Mouse (Mus musculus) MEL (cell line): ENCODE results near the gene Wars.

Source experiments
- CHD1 ChIP-seq: IDR thresholded peaks from 2 replicates; pipeline ENCODE4 v1.6.1; 2012; ENCODE audit warnings: low read depth, mild to moderate bottlenecking, inconsistent platforms, low read length, improper control_type of control experiment
- CHD2 ChIP-seq: IDR thresholded peaks from 2 replicates; pipeline ENCODE4 v1.6.1; 2011; ENCODE audit warnings: low read length, improper control_type of control experiment
- CTCF ChIP-seq, 3 experiments: IDR thresholded peaks in 2 of 3; conservative IDR thresholded peaks in 1 of 3; 2 replicates each; pipeline ENCODE4 v1.5.1; 2011 to 2012; ENCODE audit warnings: low read length in 3 of 3, low read depth in 2 of 3, mild to moderate bottlenecking in 2 of 3, improper control_type of control experiment in 1 of 3, inconsistent platforms in 1 of 3, mixed read lengths in 1 of 3, moderate library complexity in 1 of 3; ENCODE audit not compliant: control insufficient read depth in 1 of 3, insufficient read depth in 1 of 3, poor library complexity in 1 of 3, severe bottlenecking in 1 of 3
- EP300 ChIP-seq, 2 experiments: IDR thresholded peaks; 2 replicates each; pipeline ENCODE4 v1.6.1; 2011; ENCODE audit warnings: improper control_type of control experiment in 2 of 2, low read length in 2 of 2, low read depth in 1 of 2, mild to moderate bottlenecking in 1 of 2
- GABPA ChIP-seq: IDR thresholded peaks from 2 replicates; pipeline ENCODE4 v1.6.1; 2012; ENCODE audit warnings: low read depth, mild to moderate bottlenecking, inconsistent platforms, low read length, improper control_type of control experiment, moderate library complexity
- GATA1 ChIP-seq: IDR thresholded peaks from 2 replicates; pipeline ENCODE4 v1.6.1; 2011; ENCODE audit warnings: low read depth, low read length, improper control_type of control experiment
- MAX ChIP-seq: IDR thresholded peaks from 2 replicates; pipeline ENCODE4 v1.6.1; 2011; ENCODE audit warnings: low read length, improper control_type of control experiment
- MAZ ChIP-seq: IDR thresholded peaks from 2 replicates; pipeline ENCODE4 v1.6.1; 2012; ENCODE audit warnings: low read depth, mild to moderate bottlenecking, inconsistent platforms, low read length, improper control_type of control experiment
- POLR2A ChIP-seq, 2 experiments: IDR thresholded peaks; 2 replicates each; pipeline ENCODE4 v1.6.1; 2011 to 2012; ENCODE audit warnings: low read length in 2 of 2, mild to moderate bottlenecking in 2 of 2, control low read depth in 1 of 2, improper control_type of control experiment in 1 of 2, low read depth in 1 of 2, moderate library complexity in 1 of 2; ENCODE audit not compliant: control insufficient read depth in 1 of 2, insufficient read depth in 1 of 2, poor library complexity in 1 of 2
- POLR2AphosphoS2 ChIP-seq: IDR thresholded peaks from 2 replicates; pipeline ENCODE4 v1.6.1; 2011; ENCODE audit warnings: low read length, improper control_type of control experiment
- POLR2AphosphoS5 ChIP-seq: IDR thresholded peaks from 2 replicates; pipeline ENCODE4 v1.6.1; 2012; ENCODE audit warnings: low read depth, borderline replicate concordance, mild to moderate bottlenecking, inconsistent platforms, low read length, moderate library complexity, mixed read lengths
- SMC3 ChIP-seq: IDR thresholded peaks from 2 replicates; pipeline ENCODE4 v1.6.1; 2011; ENCODE audit warnings: low read depth, low read length, improper control_type of control experiment
- TAL1 ChIP-seq: IDR thresholded peaks from 2 replicates; pipeline ENCODE4 v1.6.1; 2012; ENCODE audit warnings: mild to moderate bottlenecking, inconsistent platforms, low read length, moderate library complexity, mixed read lengths
- ZMIZ1 ChIP-seq: IDR thresholded peaks from 2 replicates; pipeline ENCODE4 v1.6.1; 2012; ENCODE audit warnings: low read depth, mild to moderate bottlenecking, inconsistent platforms, low read length, improper control_type of control experiment, moderate library complexity

- no peak for TF ChIP-seq TAL1
- TF ChIP-seq CTCF (IDR thresholded peaks at IDR 0.05 in 2 of 3, conservative IDR thresholded peaks at IDR 0.05 in 1 of 3; ENCODE audit: control insufficient read depth in 1 of 3, insufficient read depth in 1 of 3, low read depth in 2 of 3, low read length in 3 of 3, poor library complexity in 1 of 3, severe bottlenecking in 1 of 3) = no peak
- no peak; a peak in 1 of 4 replicates for TF ChIP-seq POLR2A (IDR thresholded peaks at IDR 0.05; ENCODE audit: control insufficient read depth in 1 of 2, insufficient read depth in 1 of 2, low read depth in 1 of 2, low read length in 2 of 2, poor library complexity in 1 of 2)
- TF ChIP-seq MAZ = no peak
- TF ChIP-seq CHD1 = no peak
- TF ChIP-seq EP300 (IDR thresholded peaks at IDR 0.05; ENCODE audit: low read depth in 1 of 2, low read length in 2 of 2) = no peak
- no peak for TF ChIP-seq GATA1
- TF ChIP-seq GABPA = no peak
- TF ChIP-seq SMC3 = no peak
- no peak for TF ChIP-seq CHD2
- TF ChIP-seq MAX = no peak
- no peak for TF ChIP-seq POLR2AphosphoS5
- TF ChIP-seq ZMIZ1 = no peak
- TF ChIP-seq POLR2AphosphoS2 = no peak
Measured at GRCm38 (mm10) chr12:108820461-108820860, 73.5 kb downstream of the Wars start.
